Mouse (Mus musculus) limb, embryonic 10.5 days (tissue): ENCODE measurements around the gene Spata31d1a. TPM values are rescaled to one million over a fixed set of nuclear protein-coding genes. Genes with fewer than 3 reads are reported as not detected.

Source experiments
- DNase-seq: peaks from one replicate; pipeline ENCODE4 v3.0.0-alpha.2; 2017; ENCODE audit warnings: low spot score
- H3K27ac ChIP-seq: fragments of 300-500 bp; sonication (generic); 2 replicates; pipeline ENCODE4 v1.5.1; 2016; ENCODE audit warnings: mild to moderate bottlenecking
- H3K27me3 ChIP-seq: fragments of 300-500 bp; sonication (generic); 2 replicates; pipeline ENCODE4 v1.6.1; 2016; ENCODE audit warnings: low read depth, mild to moderate bottlenecking; ENCODE audit not compliant: poor library complexity, severe bottlenecking
- H3K36me3 ChIP-seq: fragments of 300-500 bp; sonication (generic); 2 replicates; pipeline ENCODE4 v1.6.1; 2016; ENCODE audit warnings: mild to moderate bottlenecking, moderate library complexity
- H3K4me1 ChIP-seq: fragments of 300-500 bp; sonication (generic); 2 replicates; pipeline ENCODE4 v1.6.1; 2016
- H3K4me3 ChIP-seq: fragments of 300-500 bp; sonication (generic); 2 replicates; pipeline ENCODE4 v1.5.1; 2016; ENCODE audit warnings: mild to moderate bottlenecking, moderate library complexity
- H3K9me3 ChIP-seq: fragments of 300-500 bp; sonication (generic); replicated peaks from 2 replicates; pipeline ENCODE4 v1.6.1; 2016; ENCODE audit warnings: mild to moderate bottlenecking
- WGBS: fragments of 180-500 bp; shearing (Covaris S2); methylation state at CpG from one replicate; pipeline ENCODE4 v1.1.7; 2016; 5-methylcytosine and 5-hydroxymethylcytosine counted together
- polyA plus RNA-seq: library from polyadenylated mRNA; unstranded; fragments of >200 nt; fragmentation: Nextera tagmentation; extraction: Ambion mirVana; gene quantifications from 2 replicates; pipeline ENCODE4 v1.2.1, GENCODE M21; 2016

The Spata31d1a gene
- polyA plus RNA-seq, 1 experiment from 2014 or later, result not detected

DNA sequence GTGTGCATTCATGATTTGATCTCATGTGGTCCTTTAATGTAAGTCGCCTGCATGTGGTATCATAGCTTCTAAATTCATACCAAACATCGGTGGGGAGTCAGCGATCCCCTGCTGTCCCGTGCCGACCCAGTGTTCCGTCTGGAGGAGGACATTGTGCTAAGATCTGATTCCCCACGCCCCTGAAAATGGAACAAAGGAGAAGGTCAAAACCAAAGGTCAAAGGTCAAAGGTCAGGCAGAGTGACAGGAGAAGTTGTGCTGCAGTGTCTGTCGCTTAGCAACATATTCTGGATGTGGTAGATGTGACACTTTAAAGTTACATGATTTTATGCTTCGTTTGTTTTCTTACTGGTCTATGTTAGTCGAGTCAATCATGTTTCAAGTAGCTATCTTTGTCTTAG, 18.7 kb downstream of the Spata31d1a start:
- Histone ChIP-seq H3K9me3 (no peaks in the 10 kb centered on the region), H3K27me3 (no peaks in the 10 kb centered on the region), H3K4me3 (no peak overlapping the region), H3K4me1 (no peaks in the 10 kb centered on the region), H3K36me3 (no peaks in the 10 kb centered on the region), H3K27ac (no peak overlapping the region)
- 78% methylated on average over 10 of the region's 10 CpGs for WGBS
- no peak for DNase-seq

DNA sequence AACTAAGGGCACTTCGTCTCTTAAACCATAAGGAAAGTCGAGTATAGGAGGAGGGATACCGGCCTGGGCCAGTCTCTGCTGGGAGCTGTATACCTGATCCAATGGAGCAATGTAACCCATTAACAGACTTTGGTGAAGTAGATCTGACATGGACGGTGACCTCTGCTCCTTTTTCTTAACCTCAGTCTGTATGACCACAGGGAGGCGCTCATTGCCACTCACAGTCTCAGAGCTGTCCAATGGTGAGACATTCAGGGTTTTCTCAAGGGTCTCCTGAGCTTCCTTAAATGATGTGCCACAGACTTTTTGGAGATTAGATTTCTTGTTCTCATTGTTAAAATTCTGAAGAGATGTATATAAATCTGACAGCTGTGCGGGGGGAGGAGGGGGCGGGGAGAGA, 19.6 kb downstream of the Spata31d1a start:
- Histone ChIP-seq H3K4me1 (no peaks in the 10 kb centered on the region), H3K9me3 (no peaks in the 10 kb centered on the region), H3K27me3 (no peaks in the 10 kb centered on the region), H3K4me3 (no peak overlapping the region), H3K27ac (no peak overlapping the region), H3K36me3 (no peaks in the 10 kb centered on the region)
- DNase-seq, result no peak
- WGBS, result 78% methylated on average over 7 of the region's 7 CpGs

DNA sequence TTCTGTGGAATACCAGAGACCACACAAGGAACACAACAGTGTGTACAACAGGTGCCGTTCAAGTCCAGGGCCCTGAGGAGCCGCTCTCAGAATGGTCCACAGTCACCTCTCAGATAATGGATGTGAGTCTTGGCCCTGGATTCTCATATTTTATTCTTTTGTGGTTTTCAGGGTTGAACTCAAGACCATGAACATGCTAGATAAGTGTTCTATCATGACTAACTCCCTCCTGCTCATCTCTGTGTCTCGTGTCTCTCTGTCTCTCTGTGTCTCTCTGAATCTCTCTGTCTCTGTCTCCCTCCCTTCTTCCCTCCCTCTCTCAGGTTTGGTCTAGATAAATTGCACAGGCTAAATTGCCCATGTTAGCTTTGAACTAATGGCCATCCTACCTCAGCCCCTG, 20.3 kb downstream of the Spata31d1a start:
- Histone ChIP-seq H3K4me3 (no peak overlapping the region), H3K27ac (no peak overlapping the region), H3K27me3 (no peaks in the 10 kb centered on the region), H3K9me3 (no peaks in the 10 kb centered on the region), H3K4me1 (no peaks in the 10 kb centered on the region), H3K36me3 (no peaks in the 10 kb centered on the region)
- WGBS, result 90% methylated on average over 3 of the region's 3 CpGs
- no peak for DNase-seq

DNA sequence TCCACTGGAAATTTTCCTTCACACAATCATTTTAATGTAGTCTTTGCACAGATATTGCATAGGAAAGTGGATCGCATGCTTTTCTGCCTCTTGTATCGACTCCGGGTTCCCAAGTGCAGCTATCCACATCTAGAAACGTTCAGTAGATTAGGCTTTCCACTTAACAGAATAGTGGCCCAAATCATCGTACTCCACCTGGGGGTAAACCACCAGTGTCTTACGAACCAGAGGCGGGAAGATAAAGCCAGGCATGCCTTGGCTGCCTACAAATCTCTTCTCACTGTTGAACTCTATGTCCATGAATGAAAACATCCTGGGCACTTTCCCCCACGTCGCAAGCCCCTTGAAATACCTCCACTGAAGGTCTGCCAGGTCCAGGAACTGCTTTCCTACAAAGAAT, 20.8 kb downstream of the Spata31d1a start:
- Histone ChIP-seq H3K4me3 (no peak overlapping the region), H3K4me1 (no peaks in the 10 kb centered on the region), H3K36me3 (no peaks in the 10 kb centered on the region), H3K9me3 (no peaks in the 10 kb centered on the region), H3K27me3 (no peaks in the 10 kb centered on the region), H3K27ac (no peak overlapping the region)
- no peak for DNase-seq
- WGBS, result 91% methylated on average over 9 of the region's 9 CpGs

DNA sequence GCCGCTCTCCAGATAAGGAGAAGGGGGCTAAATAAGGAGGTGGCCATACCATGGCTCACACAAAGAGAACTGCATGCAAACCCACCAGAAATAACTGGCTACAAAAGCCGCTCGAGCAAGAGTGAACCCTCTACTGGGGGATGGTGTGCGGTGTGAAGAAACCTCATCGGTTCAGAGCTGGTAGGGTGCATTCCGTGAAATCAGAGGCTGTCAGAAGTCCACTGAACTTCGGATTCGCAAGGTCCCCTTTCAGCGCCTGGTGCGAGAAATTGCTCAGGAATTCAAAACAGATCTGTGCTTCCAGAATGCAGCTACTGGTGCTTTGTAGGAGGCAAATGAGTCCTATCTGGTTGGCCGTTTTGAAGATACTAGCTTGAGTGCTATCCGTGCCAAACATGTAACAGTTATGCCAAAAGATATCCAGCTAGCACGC, 21.8 kb downstream of the Spata31d1a start:
- no peak overlapping the region for H3K27ac ChIP-seq
- no peaks in the 10 kb centered on the region for H3K27me3 ChIP-seq
- H3K9me3 ChIP-seq, result no peaks in the 10 kb centered on the region
- 77% methylated on average over 13 of the region's 13 CpGs for WGBS
- no peak overlapping the region for H3K4me3 ChIP-seq
- no peaks in the 10 kb centered on the region for H3K4me1 ChIP-seq
- no peaks in the 10 kb centered on the region for H3K36me3 ChIP-seq
- DNase-seq, result no peak

DNA sequence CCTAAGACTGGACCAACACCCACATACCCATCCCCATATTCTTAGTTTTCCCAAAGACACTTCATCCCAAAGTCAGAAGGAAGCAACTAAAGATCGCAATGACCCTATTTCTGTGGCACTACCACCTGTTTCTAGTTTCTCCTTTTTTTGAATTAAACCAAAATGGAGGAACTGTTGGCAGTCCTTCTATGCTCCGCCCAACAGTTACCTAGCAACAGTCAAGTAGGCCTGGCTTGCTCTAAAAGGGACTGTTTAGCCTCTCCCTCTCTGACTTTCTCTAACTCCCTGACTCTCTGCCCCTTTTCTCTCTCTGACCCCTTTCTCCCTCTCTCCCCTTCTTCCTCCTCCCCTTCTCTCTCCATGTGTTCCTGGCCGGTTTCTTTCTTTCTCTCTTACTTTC, 24.9 kb downstream of the Spata31d1a start:
- Histone ChIP-seq H3K4me1 (no peaks in the 10 kb centered on the region), H3K27me3 (no peaks in the 10 kb centered on the region), H3K4me3 (no peak overlapping the region), H3K27ac (no peak overlapping the region), H3K36me3 (no peaks in the 10 kb centered on the region), H3K9me3 (no peaks in the 10 kb centered on the region)
- WGBS, result 85% methylated on average over 3 of the region's 3 CpGs
- no peak for DNase-seq

DNA sequence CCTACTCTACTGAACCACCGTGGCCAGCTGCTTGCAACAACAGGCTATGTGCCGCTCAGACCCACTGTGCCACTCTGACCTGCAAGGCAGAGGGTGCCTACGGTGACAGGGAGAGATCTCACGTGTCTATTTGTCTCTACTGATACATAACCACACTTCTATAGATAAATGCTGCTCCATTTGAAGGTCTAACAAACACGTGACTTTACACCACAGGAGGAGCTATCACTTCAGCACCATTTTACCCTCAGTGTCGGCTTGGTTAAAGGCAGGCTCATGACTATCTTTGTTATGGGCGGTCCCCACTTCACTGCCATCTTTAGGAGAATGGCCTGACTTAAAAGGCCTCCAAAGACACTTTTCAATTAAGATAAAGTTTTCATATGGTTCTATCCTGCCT, 27.5 kb downstream of the Spata31d1a start:
- Histone ChIP-seq H3K9me3 (no peaks in the 10 kb centered on the region), H3K36me3 (no peaks in the 10 kb centered on the region), H3K27ac (no peak overlapping the region), H3K4me1 (peaks cover 5% of the 10 kb centered on the region; the same call in 1 of the 2 replicates), H3K27me3 (no peaks in the 10 kb centered on the region), H3K4me3 (no peak overlapping the region)
- DNase-seq, result no peak
- WGBS, result 30% methylated on average over 7 of the region's 7 CpGs

DNA sequence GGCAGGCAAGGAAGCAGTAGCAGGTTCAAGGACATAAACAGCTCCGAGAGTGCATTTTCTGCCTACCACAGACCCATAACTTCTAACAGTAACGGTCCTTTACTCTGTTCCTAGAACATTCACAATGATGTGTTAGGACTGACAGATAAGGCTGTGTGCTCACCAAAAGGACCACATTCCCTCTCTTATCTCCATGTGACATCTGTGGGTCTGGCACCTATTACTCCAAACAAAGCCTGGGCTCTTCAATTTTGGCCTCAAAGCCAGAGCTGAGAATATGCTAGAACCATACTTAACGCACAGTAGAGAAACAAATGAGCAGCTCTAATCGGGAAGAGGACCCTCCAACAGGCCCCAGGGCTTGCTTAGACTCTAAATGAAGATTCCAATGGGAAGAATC, 30.2 kb downstream of the Spata31d1a start:
- WGBS, result 64% methylated on average over 4 of the region's 4 CpGs
- DNase-seq, result no peak
- Histone ChIP-seq H3K4me3 (no peak overlapping the region), H3K27me3 (no peaks in the 10 kb centered on the region), H3K36me3 (no peaks in the 10 kb centered on the region), H3K9me3 (no peaks in the 10 kb centered on the region), H3K4me1 (peaks cover 12% of the 10 kb centered on the region; the same call in 1 of the 2 replicates), H3K27ac (no peak overlapping the region)

DNA sequence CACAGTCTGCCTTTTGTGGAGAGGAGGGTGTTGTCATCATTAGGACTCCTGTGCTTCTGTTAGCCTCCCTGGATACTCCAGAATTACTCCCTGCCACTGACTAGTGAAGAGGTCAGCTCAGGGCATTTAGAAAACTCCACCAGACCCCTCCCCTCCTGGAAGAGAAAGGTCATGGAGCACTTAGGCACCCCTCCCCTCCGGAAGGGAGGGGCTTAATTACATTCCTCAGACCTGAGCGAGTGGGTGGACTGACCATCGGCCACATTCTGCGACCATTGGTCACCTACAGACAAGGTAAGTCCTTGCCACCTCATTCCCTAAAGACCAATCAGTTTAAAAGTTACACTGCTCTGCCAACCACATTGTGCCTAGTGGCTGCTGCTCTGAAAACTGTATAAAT, 30.8 kb downstream of the Spata31d1a start:
- no peak overlapping the region for H3K27ac ChIP-seq
- peaks cover 18% of the 10 kb centered on the region for H3K4me1 ChIP-seq
- 42% methylated on average over 4 of the region's 4 CpGs for WGBS
- H3K4me3 ChIP-seq, result no peak overlapping the region
- no peak for DNase-seq
- no peaks in the 10 kb centered on the region for H3K9me3 ChIP-seq
- no peaks in the 10 kb centered on the region for H3K36me3 ChIP-seq
- no peaks in the 10 kb centered on the region for H3K27me3 ChIP-seq

DNA sequence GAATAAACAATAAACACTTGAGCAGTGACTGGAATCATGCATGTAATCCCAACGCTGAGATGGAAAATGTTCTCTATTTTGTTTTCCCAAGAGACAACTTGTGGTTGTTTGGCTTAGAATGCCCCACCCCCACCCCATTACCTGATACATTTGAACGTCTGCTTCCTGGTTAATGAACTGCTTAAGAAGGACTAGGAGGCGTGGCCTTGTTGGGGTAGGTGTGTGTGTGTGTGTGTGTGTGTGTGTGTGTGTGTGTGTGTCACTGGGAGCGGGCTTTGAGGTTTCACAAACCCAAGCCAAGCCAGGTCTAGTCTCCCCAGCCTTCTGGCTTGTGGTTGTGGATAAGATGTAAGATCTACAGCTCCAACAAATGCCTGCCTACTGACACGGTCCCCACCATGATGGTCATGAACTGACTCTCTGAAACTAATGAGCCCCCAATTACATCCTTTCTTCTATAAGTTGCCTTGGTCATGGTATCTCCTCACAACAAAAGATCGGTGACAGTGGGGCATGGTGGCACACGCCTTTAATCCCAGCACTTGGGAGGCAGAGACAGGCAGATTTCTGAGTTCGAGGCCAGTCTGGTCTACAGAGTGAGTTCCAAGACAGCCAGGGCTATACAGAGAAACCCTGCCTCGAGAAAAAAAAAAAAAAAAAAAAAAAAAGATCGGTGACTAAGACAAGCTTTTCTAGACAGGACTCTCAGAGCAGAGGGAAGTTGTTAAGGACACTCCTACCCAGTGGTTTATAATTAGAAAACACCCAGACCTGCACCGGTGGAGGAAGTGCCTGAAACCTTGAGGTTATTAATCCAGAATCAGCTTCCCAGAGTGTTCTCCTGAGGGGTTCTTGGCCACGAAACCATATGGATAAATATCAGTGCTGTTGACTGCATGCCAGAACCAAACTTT, 33.6 kb downstream of the Spata31d1a start:
- Histone ChIP-seq H3K36me3 (peaks cover 4% of the 10 kb centered on the region; the same call in 1 of the 2 replicates), H3K9me3 (no peaks in the 10 kb centered on the region), H3K27ac (peak overlapping the region; percentile 96; the same call in 1 of the 2 replicates), H3K27me3 (no peaks in the 10 kb centered on the region), H3K4me1 (peaks cover 36% of the 10 kb centered on the region), H3K4me3 (no peak overlapping the region)
- DNase-seq, result no peak
- WGBS, result 78% methylated on average over 11 of the region's 12 CpGs

DNA sequence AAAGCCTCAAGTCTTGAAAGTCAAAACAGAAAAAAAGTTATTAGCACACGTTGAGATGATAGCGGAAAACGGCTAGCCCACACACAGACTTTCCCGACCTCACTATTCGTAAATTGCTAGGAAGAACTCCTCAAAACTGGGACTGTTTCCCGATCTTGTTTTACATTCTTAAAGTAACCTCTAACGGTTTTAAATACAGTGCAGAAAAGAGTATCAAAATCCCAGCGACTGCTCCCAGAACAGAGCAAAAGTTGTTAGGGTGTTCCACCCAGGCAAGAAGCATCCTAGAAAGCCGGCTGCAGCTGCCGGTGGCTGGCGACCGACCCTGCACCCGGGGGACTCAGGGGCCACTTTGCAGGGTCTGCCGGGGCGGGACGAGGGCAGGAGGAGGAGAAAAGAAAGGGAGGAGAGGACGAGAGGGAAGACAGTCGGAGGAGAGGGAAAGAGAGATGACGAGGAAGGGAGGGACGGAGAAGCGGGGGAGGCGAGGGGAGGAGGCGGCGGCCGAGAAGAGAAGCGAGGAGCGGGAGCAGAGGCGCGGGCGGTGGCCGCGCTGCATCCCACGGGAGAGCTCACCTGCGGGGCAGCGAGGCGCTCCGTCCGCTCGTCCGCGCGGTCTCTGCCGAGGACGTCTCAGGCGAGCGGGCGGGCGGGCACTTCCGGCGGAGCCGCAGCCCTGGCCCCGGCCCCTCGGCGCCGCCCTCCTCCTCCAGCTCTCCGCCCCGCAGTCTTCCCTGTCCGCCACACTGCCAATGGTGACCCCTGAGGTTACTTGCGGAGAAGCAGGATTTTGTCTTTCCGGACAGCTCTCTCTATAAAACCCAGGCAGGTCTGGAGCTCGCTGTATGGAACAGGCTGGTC, 34.7 kb downstream of the Spata31d1a start, which contains the start of gene Golm1:
Gene Golm1, minus strand, starts transcription at position 661 of the 861 bp plus-strand sequence.
- peak; percentile 82 for DNase-seq
- H3K4me3 ChIP-seq, result peak within 1 kb of the TSS; percentile 87
- peaks cover 36% of the 10 kb centered on the region for H3K4me1 ChIP-seq
- H3K27ac ChIP-seq, result peak within 1 kb of the TSS; percentile 96
- no peaks in the 10 kb centered on the region for H3K27me3 ChIP-seq
- peaks cover 7% of the 10 kb centered on the region; the same call in 1 of the 2 replicates for H3K36me3 ChIP-seq
- H3K9me3 ChIP-seq, result no peaks in the 10 kb centered on the region
- under 1% methylated on average over 55 of the region's 61 CpGs for WGBS

DNA sequence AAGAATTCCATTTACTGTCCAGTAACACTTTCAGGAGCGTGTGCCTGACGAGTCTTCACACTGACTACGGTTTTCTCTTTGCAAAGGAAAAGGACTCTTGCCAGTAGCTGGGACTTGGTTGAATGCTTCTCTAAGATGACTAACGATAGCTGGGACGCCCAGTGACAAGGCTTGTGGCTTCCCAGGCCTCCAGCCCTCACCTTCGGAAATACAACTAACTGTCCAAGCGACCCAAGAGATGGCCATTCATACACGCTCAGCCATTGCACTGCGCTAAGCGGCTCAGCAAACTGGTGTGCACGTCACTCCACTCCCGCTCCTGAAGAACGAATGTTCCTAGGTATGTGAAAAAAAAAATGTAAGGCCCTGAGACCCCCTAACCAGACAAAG, 35.4 kb downstream of the Spata31d1a start:
- H3K27ac ChIP-seq, result peak overlapping the region; percentile 96
- no peaks in the 10 kb centered on the region for H3K9me3 ChIP-seq
- H3K27me3 ChIP-seq, result no peaks in the 10 kb centered on the region
- H3K4me1 ChIP-seq, result peaks cover 36% of the 10 kb centered on the region
- DNase-seq, result peak; percentile 61
- peak overlapping the region; percentile 87 for H3K4me3 ChIP-seq
- WGBS, result under 1% methylated on average over 13 of the region's 13 CpGs
- peaks cover 12% of the 10 kb centered on the region for H3K36me3 ChIP-seq

DNA sequence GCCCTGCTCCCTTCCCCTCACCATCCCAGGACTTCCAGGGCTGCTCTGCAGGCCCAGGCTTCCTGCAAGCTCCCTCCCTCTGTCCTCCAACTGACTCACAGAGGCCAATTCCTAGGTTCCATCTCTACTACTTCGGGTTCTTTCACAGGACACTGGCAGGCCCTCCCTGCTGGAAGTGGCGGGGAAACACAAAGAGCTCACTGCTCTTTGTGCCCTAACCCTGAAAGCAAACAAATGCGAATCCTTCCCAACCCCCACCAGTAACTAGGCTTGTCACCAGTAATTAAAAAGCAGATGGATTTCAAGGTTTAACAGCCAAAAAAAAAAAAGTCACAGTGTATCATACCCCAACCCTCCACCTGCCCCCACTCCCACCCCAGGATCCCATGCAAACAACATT, 35.9 kb downstream of the Spata31d1a start:
- no peaks in the 10 kb centered on the region for H3K9me3 ChIP-seq
- peaks cover 17% of the 10 kb centered on the region for H3K36me3 ChIP-seq
- peak overlapping the region; percentile 87 for H3K4me3 ChIP-seq
- peaks cover 34% of the 10 kb centered on the region for H3K4me1 ChIP-seq
- H3K27ac ChIP-seq, result peak overlapping the region; percentile 96
- no peaks in the 10 kb centered on the region for H3K27me3 ChIP-seq
- peak; percentile 49 for DNase-seq
- WGBS, result 3% methylated on average over 3 of the region's 3 CpGs
